Mouse (Mus musculus) c-Kit-positive CD71-positive TER-119-positive erythroid progenitor cells, embryonic 14.5 days (primary cell): ENCODE measurements around the gene Akap13.

Experiments used
- DNase-seq: peaks from one replicate; pipeline ENCODE4 v3.0.0-alpha.2; 2013; ENCODE audit warnings: low spot score

Gene Akap13

GRCm38 (mm10) chr7:75516716-75517619 is 61.6 kb downstream of the Akap13 start:
- no peak for DNase-seq

- DNase-seq = no peak
Measured at GRCm38 (mm10) chr7:75520531-75520930, 65.2 kb downstream of the Akap13 start.

GRCm38 (mm10) chr7:75521199-75521598 is 65.9 kb downstream of the Akap13 start:
- DNase-seq = no peak

- DNase-seq = no peak
Measured at GRCm38 (mm10) chr7:75522226-75522625, 66.9 kb downstream of the Akap13 start.

- no peak for DNase-seq
Measured at GRCm38 (mm10) chr7:75524789-75525569, 69.6 kb downstream of the Akap13 start.

- DNase-seq = no peak
Measured at GRCm38 (mm10) chr7:75525716-75526401, 70.5 kb downstream of the Akap13 start.

- DNase-seq = no peak
Measured at GRCm38 (mm10) chr7:75528751-75529150, 73.4 kb downstream of the Akap13 start.

- DNase-seq = no peak
Measured at GRCm38 (mm10) chr7:75529857-75530437, 74.6 kb downstream of the Akap13 start.

GRCm38 (mm10) chr7:75530642-75531041 is 75.3 kb downstream of the Akap13 start:
- DNase-seq = no peak

- no peak for DNase-seq
Measured at GRCm38 (mm10) chr7:75533079-75533478, 77.7 kb downstream of the Akap13 start.

GRCm38 (mm10) chr7:75536298-75536697 is 81.0 kb downstream of the Akap13 start:
- DNase-seq = no peak

- DNase-seq = no peak
Measured at GRCm38 (mm10) chr7:75537567-75537966, 82.2 kb downstream of the Akap13 start.

- DNase-seq = no peak
Measured at GRCm38 (mm10) chr7:75538513-75538912, 83.2 kb downstream of the Akap13 start.

- DNase-seq = no peak
Measured at GRCm38 (mm10) chr7:75539168-75539567, 83.8 kb downstream of the Akap13 start.

GRCm38 (mm10) chr7:75549856-75550255 is 94.5 kb downstream of the Akap13 start:
- no peak for DNase-seq

GRCm38 (mm10) chr7:75550791-75551336 is 95.5 kb downstream of the Akap13 start:
- DNase-seq = no peak

- DNase-seq = no peak
Measured at GRCm38 (mm10) chr7:75553002-75553666, 97.8 kb downstream of the Akap13 start.

GRCm38 (mm10) chr7:75553667-75554045 is 98.3 kb downstream of the Akap13 start:
- peak; percentile 25 for DNase-seq

- DNase-seq = no peak
Measured at GRCm38 (mm10) chr7:75554065-75554464, 98.7 kb downstream of the Akap13 start.

- no peak for DNase-seq
Measured at GRCm38 (mm10) chr7:75555940-75556339, 100.6 kb downstream of the Akap13 start.

- no peak for DNase-seq
Measured at GRCm38 (mm10) chr7:75558225-75558624, 102.9 kb downstream of the Akap13 start.
